Mouse (Mus musculus): Measurements from ENCODE around the gene Gm14226.
"Not testable (repeated sequence)": the region's sequence is repeated elsewhere in the genome, so short reads cannot be mapped to it uniquely, and the experiment has no call there.

Gm14226 gene

DNA sequence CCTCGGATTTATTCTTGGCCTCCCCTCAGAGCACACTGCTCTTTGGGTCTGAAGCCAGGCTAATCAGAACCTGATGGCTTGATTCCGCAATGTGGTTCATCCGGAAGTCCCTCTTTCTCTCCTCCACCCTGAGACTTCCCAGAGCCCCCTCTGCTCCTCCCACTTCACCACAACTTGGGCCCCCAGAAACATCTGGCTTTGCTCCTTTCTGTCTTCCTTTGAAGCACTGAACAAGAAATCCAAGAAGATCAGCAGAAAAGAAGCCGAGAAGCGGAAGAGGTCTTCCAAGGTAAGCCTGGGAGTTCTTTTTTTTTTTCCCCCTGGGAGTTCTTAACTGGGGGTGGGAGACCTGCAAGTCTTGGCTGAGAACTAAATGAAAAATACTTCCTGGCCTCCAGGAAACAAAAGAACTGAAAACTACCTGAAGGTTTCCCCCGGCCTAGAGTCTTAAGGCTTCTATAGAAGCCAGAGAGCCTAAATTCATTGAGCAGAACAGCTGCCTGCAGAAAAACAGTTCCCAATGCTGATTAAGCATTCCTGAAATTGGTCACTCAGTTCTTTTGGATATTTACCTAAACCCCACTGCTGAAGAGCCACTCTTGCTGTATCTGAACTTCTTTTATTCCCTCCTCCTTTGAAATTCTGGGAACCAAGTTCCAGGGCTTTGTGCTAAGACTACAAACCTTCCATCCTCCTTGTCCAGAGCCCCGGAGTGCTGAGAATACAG lies 29.5 kb downstream of the Gm14226 start:
- no peak for DNase-seq (ENCODE audit: low spot score)

DNA sequence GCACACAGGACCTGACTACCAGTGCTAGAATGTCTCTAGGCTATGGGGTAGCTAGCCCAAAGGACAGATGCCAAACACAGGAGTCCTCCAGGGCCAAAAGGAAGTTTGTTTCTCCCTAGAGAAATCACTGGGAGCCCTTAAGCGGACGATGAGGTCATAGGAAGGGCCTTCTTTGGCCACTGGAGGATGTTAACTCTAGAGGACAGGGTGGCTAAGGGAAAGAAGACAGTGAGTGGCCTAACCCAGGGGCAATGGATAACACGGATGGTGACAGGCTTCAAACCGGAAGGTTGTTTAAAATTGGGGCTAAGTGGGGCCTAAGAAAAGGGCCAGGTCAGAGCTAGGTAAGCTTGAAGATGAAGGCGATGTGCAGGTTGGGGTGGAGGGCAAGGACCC lies 32.0 kb downstream of the Gm14226 start:
- DNase-seq (ENCODE audit: low spot score): no peak

DNA sequence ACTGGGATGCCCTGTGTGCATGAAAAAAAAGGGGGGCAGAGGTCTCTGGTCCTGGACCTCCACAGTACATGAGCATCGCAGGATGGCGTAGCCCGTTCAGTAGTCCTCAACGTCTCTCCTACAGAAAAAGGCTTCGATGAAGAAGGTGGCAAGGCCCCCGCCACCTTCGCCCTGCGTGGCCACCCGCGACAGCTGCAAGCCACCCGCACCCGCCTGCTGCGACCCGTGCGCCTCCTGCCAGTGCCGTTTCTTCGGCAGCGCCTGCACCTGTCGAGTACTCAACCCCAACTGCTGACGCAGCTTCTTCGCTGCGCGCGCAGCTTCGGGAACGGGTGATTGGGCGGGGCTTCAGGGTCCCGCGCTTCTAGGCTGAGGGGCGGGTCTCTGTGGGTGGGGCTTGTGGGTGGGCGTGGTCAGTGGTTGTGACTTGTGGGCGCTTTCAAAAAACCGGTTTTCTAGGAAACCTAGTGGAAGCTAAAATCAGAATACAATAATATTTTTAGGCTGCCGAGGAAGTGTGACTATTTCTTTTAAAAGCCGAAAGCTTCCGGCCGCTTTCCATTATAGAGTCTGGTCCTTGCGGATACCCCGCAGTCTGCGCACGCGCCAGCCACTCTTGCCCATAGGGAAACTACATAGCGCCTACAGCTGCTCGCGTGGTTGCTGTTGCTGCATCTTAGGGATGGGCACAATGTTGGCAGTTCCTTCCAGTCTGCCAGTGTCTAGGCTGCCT lies 32.6 kb downstream of the Gm14226 start:
- DNase-seq (ENCODE audit: low spot score): peak; percentile 93

DNA sequence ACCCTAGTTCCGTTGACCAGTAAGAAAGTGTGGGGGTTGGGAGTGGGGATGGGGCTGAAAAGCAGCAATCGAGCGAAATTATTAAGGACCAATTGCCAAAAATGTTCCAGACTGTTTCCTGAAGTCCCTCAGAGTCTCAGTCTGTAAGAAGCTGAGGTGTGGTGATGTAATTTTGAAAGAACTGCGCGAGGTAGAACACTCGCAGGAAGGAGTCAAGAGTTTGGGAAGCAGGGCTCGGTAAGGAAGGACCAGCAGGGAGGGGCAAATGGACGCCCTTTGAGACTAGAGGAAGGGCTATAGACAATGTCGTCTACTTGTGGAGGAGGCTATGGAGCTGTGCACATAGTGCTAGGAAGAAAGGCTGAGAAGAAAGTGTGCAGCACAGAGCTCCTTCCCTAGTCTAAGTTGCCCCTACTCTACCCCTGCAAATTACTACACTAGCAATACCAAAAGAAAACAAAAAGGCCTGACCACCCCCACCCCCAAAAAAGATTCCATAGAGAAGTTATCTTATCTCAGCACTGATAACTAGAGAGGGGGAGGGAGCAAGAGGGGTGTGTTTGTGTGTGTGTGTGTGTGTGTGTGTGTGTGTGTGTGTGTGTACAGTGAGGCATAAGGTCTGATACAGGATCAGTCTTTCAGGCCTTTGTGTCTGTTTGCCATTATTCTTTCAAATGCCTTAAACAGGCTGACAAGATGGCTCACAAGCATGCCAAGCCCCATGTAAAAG lies 33.7 kb downstream of the Gm14226 start:
- no peak for DNase-seq (ENCODE audit: low spot score)

DNA sequence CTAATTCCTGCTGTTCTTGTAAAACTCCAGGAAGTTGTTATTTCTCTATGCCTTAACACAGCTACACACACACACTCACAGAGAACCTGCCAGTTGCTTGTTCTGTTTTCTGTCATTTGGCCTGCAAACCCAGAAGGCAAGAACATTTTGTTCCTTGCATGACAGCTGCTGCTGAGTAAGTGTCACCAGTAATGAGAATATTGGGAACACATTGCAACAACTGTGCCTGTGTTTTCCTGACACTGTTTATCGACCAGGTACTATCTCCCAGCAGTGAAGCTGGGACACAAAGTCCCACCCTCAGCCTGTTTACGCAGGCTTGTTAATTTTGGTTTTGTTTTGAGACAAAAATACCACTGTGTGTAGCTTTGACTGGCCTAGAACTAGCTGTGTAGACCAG lies 34.6 kb downstream of the Gm14226 start:
- peak; percentile 32 for DNase-seq (ENCODE audit: low spot score)

DNA sequence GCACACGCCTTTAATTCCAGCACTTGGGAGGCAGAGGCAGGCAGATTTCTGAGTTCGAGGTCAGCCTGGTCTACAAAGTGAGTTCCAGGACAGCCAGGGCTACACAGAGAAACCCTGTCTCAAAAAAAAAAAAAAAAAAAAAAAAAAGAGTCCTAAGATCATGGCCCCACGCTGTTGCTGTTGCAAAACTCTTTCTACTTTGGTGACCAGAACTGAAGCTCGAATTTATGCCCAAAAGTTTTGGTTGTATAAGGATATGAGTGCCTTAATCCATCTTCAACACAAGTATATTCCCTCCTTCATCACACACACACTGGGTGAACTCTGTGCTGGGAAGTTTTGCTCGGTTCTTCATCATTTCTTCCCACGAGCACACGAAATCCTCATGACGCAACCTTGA lies 35.4 kb downstream of the Gm14226 start:
- not testable (repeated sequence) for DNase-seq (ENCODE audit: low spot score)

DNA sequence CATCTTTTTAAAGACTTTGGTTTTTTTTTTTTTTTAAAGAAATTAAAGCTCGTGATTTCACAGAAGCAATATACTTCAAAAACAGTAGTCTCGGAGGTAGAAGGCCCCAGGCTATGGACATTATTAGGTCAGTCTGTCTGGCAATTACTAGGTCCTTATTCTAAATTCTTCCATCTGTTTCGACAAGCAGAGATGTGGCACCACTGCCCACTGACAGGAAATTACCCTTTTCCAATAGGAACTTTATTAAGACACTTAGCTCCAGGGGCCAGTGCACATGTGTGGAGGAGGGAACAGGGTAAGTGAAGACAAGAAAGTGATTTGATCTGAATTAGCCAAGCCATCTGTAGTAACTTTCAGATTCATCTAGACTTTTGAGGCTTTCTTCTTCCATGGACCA lies 36.6 kb downstream of the Gm14226 start:
- no peak for DNase-seq (ENCODE audit: low spot score)

DNA sequence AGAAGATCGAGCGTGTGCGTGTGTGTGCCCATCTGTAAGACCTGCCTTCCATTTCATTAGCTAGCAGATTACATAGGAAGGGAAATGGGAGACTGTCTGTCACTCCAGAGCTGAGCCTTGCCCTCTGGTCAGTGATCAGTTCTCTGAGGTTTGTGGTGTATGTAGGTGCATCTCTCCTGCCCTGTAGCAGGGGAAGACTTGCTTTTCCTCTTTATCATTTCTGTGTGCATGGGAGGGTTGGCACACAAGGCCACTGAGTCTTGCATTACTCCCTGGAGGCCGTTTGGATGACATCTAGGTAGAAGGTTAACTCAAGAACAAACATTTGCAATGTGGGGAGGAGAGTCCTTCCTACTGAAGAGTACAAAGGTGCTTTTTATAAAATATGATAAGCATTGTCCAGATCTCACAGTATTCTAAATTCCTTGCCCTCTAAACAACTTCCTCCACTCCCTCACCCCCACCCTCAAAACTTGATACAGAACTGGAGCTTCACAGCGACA lies 38.1 kb downstream of the Gm14226 start:
- no peak for DNase-seq (ENCODE audit: low spot score)

DNA sequence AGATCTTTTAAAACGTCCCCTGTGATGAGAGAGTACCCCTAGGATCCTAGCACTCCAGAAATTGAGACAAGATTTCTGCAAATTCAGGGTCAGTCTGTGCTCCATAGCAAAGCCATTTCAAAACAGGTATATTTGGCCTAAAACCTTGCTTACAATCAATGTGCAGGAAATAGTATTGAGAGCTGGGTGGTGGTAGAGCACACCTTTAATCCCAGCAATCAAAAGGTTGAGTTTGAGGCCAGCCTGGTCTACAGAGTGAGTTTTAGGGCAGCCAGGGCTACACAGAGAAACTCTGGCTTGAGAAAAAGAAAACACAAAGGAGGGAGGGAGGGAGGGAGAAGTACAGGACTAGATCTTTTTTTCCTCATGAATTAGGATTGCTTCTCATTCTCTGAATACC lies 39.3 kb downstream of the Gm14226 start:
- no peak for DNase-seq (ENCODE audit: low spot score)

DNA sequence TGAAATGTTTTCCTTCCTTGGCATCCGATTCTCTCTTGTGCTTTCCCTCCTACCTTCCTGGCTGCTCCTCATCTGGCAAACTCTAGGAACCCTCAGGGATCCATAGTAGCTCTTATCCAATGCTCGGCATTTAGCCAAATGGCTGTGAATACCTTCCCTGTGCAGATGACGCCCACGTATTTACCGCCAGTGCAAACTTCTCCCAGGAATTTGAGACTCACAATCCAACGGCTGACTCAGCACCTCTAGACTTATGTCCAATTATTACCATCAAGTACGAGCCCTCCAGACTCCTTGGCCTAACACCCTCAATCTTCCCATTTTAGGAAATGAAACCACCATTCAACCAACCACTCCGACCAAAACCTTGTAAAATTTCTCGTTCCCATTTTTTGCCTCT lies 53.0 kb downstream of the Gm14226 start:
- DNase-seq (ENCODE audit: low spot score): no peak

DNA sequence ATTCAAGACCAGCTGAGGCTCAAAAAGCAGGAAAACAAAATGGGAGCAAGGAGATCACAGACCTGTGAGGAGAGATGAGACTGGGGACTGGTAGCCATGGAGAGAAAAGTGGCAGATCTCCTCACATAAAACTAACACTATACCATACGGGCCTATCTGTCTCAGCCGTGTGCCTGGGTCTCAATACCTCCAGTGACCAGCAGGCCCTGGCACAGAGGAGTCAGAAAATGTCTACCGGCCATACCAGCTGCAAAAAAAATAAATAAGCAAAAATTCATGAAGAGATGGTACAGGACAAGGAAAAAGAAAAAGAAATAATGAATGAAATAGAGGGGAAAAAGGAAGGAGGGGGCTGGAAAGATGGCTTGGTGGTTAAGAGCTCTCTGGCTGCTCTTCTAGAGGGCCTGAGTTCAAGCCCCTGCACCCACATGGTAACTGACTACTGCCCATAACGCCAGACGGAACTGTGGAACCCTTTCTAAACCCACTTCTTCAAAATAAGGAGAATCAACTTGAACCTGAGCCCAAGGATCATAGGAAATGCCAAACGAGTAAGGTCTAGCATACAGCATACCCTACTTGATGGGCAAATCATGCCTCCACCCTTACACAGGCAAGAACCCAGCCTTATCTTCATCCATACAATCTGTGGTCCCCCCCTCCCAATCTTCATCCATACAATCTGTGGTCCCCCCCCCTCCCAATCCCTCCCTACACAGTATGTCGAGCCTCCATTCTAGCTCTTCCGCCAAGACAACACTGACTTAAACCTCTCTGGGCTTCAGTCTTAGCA lies 54.5 kb downstream of the Gm14226 start:
- no peak for DNase-seq (ENCODE audit: low spot score)

DNA sequence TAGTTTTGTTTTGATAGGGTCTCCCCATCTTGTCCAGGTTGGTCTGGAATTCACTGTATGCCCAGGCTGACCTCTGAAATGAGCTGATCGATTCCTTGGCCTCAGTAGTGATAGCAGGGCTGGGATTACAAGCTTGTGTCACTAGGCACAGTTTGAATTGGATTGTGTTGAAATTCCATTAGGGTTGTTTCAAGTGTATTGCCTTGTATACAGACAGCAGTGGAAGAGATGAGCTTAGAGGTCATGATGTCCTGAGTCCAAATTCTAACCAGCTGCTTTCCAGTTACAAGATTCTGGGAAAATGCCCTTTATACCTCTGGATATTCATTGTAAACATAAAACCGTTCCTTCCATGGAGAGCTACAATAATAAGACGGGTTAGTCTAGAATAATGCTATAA lies 55.3 kb downstream of the Gm14226 start:
- DNase-seq (ENCODE audit: low spot score): no peak

DNA sequence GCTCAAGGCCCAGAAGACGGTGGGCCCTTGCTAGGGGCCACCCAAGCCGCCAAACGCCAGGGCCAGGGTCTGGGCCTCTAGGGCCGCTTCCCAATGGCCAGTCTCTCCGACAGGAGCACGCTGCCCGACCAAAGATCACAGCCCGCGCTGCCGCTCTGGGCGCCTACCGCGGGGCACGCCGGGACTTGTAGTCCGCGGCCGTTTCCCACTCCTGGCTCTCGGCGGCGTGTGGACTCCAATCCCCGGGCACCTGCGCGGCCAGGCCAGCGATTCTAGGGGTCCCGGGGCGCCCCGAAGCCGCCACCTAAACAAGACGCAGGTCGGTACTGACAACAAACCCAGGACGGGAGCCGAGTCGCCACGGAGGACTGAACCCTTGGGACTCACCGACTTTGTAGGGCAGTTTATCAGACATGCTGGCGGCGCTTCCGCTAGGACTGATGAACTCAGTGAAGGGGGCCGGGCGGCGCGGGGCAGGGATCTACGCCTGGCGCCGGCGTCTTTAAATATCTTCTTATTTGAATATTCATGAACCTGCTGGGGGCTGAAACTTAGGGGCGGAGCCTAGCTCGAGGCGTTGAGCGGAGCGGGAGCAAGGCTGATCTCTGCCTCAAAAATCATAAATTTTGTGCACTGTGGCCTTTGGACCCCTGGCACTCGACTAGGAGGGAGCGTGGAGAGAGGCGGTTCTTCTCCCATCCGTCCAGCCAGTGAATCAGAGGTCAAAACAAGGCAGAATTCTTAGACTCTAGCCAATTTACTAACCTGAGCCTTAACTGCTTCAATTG lies 56.1 kb downstream of the Gm14226 start, which contains the start of gene Ahcy:
Gene Ahcy (minus strand): TSS at position 520 of the 788 bp plus-strand sequence.
- peak; percentile 90 for DNase-seq (ENCODE audit: low spot score)

DNA sequence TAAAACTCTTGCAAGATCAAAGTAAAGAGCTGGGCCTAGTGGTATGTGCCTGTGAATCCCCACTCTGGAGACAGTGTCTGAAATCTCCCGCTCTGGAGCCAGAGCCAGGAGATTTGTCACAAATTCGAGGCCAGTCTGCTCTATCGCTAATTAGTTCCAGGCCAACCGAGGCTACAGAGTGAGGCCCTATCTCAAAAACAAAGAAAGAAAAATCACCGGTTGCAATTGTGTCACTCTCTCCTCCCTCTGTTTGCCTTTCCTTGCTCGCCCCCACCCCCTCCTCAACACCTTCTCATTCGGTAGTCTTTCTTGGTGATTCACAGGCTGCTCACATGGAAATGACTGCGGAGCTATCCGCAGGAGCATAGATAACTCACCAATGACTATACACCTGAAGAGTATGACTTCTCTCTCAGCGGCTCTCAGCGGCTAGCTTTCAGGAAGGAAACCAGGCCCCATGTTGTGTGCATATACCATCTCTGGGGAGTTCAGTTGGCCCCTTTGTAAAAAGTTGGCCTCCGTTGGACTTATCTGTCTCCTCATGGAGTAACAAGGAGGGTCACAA lies 56.8 kb downstream of the Gm14226 start:
- DNase-seq (ENCODE audit: low spot score): no peak

DNA sequence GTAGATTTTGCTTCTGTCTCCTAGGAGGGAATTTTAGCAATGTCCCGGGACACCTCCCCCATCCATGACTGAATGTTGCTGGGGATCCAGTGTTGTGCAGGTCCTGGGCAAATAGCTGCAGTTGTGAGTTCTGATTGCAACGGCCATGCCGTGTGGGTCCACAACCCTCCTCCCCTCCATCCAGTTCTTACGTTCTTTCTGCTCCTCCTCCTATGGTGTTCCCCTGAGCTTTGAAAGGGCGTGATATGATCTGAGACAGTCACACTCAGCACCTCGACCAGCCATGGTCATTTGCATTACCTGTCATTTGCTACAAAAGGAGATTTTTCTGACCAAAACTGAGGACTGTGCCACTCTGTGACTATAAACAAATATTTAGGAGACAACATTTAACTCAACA lies 57.6 kb downstream of the Gm14226 start:
- no peak for DNase-seq (ENCODE audit: low spot score)

Measured in layer of hippocampus, adult 11-12 months (tissue).